Mouse (Mus musculus) neural tube, embryonic 12.5 days (tissue): Measurements from ENCODE around the gene Med13l. TPM values are rescaled to one million over a fixed set of nuclear protein-coding genes. Genes with fewer than 3 reads are reported as not detected.

ENCODE experiments used
- ATAC-seq: fragments of 200-750 bp; cut with Nextera tagmentation; 2 replicates; pipeline ENCODE4 v1.8.0; 2017; ENCODE audit warnings: low read depth, mild to moderate bottlenecking, moderate TSS enrichment, moderate library complexity; ENCODE audit not compliant: low FRiP score
- H3K27ac ChIP-seq: fragments of 300-500 bp; sonication (generic); 2 replicates; pipeline ENCODE4 v1.5.1; 2016
- H3K27me3 ChIP-seq: fragments of 300-500 bp; sonication (generic); replicated peaks from 2 replicates; pipeline ENCODE4 v1.6.1; 2016; ENCODE audit warnings: mild to moderate bottlenecking
- H3K36me3 ChIP-seq: fragments of 300-500 bp; sonication (generic); 2 replicates; pipeline ENCODE4 v1.6.1; 2016; ENCODE audit warnings: mild to moderate bottlenecking
- H3K4me1 ChIP-seq: fragments of 300-500 bp; sonication (generic); 2 replicates; pipeline ENCODE4 v1.6.1; 2016
- H3K4me2 ChIP-seq: fragments of 300-500 bp; sonication (generic); replicated peaks from 2 replicates; pipeline ENCODE4 v1.6.1; 2016; ENCODE audit warnings: mild to moderate bottlenecking
- H3K4me3 ChIP-seq: fragments of 300-500 bp; sonication (generic); 2 replicates; pipeline ENCODE4 v1.5.1; 2016
- H3K9ac ChIP-seq: fragments of 300-500 bp; sonication (generic); 2 replicates; pipeline ENCODE4 v1.6.1; 2016; ENCODE audit warnings: mild to moderate bottlenecking
- H3K9me3 ChIP-seq: fragments of 300-500 bp; sonication (generic); 2 replicates; pipeline ENCODE4 v1.6.1; 2016; ENCODE audit warnings: mild to moderate bottlenecking
- WGBS: fragments of 180-500 bp; shearing (Covaris S2); methylation state at CpG from one replicate; pipeline ENCODE4 v1.1.7; 2016; 5-methylcytosine and 5-hydroxymethylcytosine counted together
- polyA plus RNA-seq: library from polyadenylated mRNA; unstranded; fragments of >200 nt; fragmentation: Nextera tagmentation; extraction: Ambion mirVana; gene quantifications from 2 replicates; pipeline ENCODE4 v1.2.1, GENCODE M21; 2016

The Med13l gene
- polyA plus RNA-seq, 1 experiment from 2014 or later: 14.8 TPM

- no peaks in the 10 kb centered on the region for H3K9me3 ChIP-seq
- ATAC-seq: no peak
- no peaks in the 10 kb centered on the region; the same call in 1 of the 2 replicates for H3K4me1 ChIP-seq
- WGBS: 65% methylated on average over 5 of the region's 5 CpGs
- no peaks in the 10 kb centered on the region for H3K36me3 ChIP-seq
- H3K9ac ChIP-seq: no peak overlapping the region
- no peak overlapping the region for H3K4me2 ChIP-seq
- H3K27me3 ChIP-seq: no peaks in the 10 kb centered on the region
- no peak overlapping the region for H3K4me3 ChIP-seq
- H3K27ac ChIP-seq: no peak overlapping the region
These were observed 251.2 kb downstream of the Med13l start for GRCm38 (mm10) chr5:118811690-118812089.

- Histone ChIP-seq H3K9ac (no peak overlapping the region), H3K36me3 (no peaks in the 10 kb centered on the region), H3K4me2 (no peak overlapping the region), H3K27me3 (no peaks in the 10 kb centered on the region), H3K27ac (no peak overlapping the region), H3K9me3 (no peaks in the 10 kb centered on the region), H3K4me3 (no peak overlapping the region), H3K4me1 (no peaks in the 10 kb centered on the region; the same call in 1 of the 2 replicates)
- 90% methylated on average over 9 of the region's 9 CpGs for WGBS
- no peak for ATAC-seq
These were observed 251.9 kb downstream of the Med13l start for GRCm38 (mm10) chr5:118812421-118812820.

- WGBS: 79% methylated on average over 7 of the region's 7 CpGs
- H3K9me3 ChIP-seq: no peaks in the 10 kb centered on the region
- ATAC-seq: no peak
- H3K4me2 ChIP-seq: no peak overlapping the region
- no peak overlapping the region for H3K9ac ChIP-seq
- no peak overlapping the region for H3K27ac ChIP-seq
- no peaks in the 10 kb centered on the region; the same call in 1 of the 2 replicates for H3K4me1 ChIP-seq
- no peak overlapping the region for H3K4me3 ChIP-seq
- H3K27me3 ChIP-seq: no peaks in the 10 kb centered on the region
- no peaks in the 10 kb centered on the region for H3K36me3 ChIP-seq
These were observed 252.5 kb downstream of the Med13l start for GRCm38 (mm10) chr5:118812947-118813401.

- no peak for ATAC-seq
- H3K9ac ChIP-seq: no peak overlapping the region
- no peaks in the 10 kb centered on the region for H3K27me3 ChIP-seq
- no peaks in the 10 kb centered on the region for H3K36me3 ChIP-seq
- WGBS: 55% methylated on average over 6 of the region's 6 CpGs
- no peak overlapping the region for H3K27ac ChIP-seq
- H3K4me2 ChIP-seq: no peak overlapping the region
- H3K4me3 ChIP-seq: no peak overlapping the region
- no peaks in the 10 kb centered on the region; the same call in 1 of the 2 replicates for H3K4me1 ChIP-seq
- H3K9me3 ChIP-seq: no peaks in the 10 kb centered on the region
These were observed 253.6 kb downstream of the Med13l start for GRCm38 (mm10) chr5:118814052-118814451.
